Mouse (Mus musculus): ENCODE data around the gene Tmod1.
A peak's percentile ranks its signal among the peaks of the same experiment; 100 is the strongest.

The Tmod1 gene

GRCm38 (mm10) chr4:46089524-46090125 lies 50.9 kb downstream of the Tmod1 start:
- DNase-seq (ENCODE audit: low spot score): no peak

- DNase-seq (ENCODE audit: low spot score): no peak
Measured at GRCm38 (mm10) chr4:46092429-46093076, 53.8 kb downstream of the Tmod1 start.

- DNase-seq (ENCODE audit: low spot score): no peak
Measured at GRCm38 (mm10) chr4:46094916-46095825, 56.4 kb downstream of the Tmod1 start.

- DNase-seq (ENCODE audit: low spot score): no peak
Measured at GRCm38 (mm10) chr4:46095826-46096159, 57.1 kb downstream of the Tmod1 start.

GRCm38 (mm10) chr4:46096546-46096945 lies 57.8 kb downstream of the Tmod1 start:
- no peak for DNase-seq (ENCODE audit: low spot score)

- no peak for DNase-seq (ENCODE audit: low spot score)
Measured at GRCm38 (mm10) chr4:46097591-46097990, 58.9 kb downstream of the Tmod1 start.

- no peak for DNase-seq (ENCODE audit: low spot score)
Measured at GRCm38 (mm10) chr4:46099132-46099531, 60.4 kb downstream of the Tmod1 start.

GRCm38 (mm10) chr4:46100539-46100938 lies 61.8 kb downstream of the Tmod1 start:
- no peak for DNase-seq (ENCODE audit: low spot score)

GRCm38 (mm10) chr4:46101211-46101711 lies 62.5 kb downstream of the Tmod1 start:
- no peak for DNase-seq (ENCODE audit: low spot score)

GRCm38 (mm10) chr4:46102078-46102769 lies 63.5 kb downstream of the Tmod1 start:
- DNase-seq (ENCODE audit: low spot score): no peak

- no peak for DNase-seq (ENCODE audit: low spot score)
Measured at GRCm38 (mm10) chr4:46110084-46110483, 71.3 kb downstream of the Tmod1 start.

- no peak for DNase-seq (ENCODE audit: low spot score)
Measured at GRCm38 (mm10) chr4:46111361-46111760, 72.6 kb downstream of the Tmod1 start.

- no peak for DNase-seq (ENCODE audit: low spot score)
Measured at GRCm38 (mm10) chr4:46115308-46115707, 76.6 kb downstream of the Tmod1 start.

- DNase-seq (ENCODE audit: low spot score): no peak
Measured at GRCm38 (mm10) chr4:46116544-46117175, 77.9 kb downstream of the Tmod1 start.

GRCm38 (mm10) chr4:46117536-46117935 lies 78.8 kb downstream of the Tmod1 start:
- DNase-seq (ENCODE audit: low spot score): no peak

- no peak for DNase-seq (ENCODE audit: low spot score)
Measured at GRCm38 (mm10) chr4:46119514-46120094, 80.9 kb downstream of the Tmod1 start.

- no peak for DNase-seq (ENCODE audit: low spot score)
Measured at GRCm38 (mm10) chr4:46120767-46121166, 82.0 kb downstream of the Tmod1 start.

GRCm38 (mm10) chr4:46123358-46123757 lies 84.6 kb downstream of the Tmod1 start:
- no peak for DNase-seq (ENCODE audit: low spot score)

GRCm38 (mm10) chr4:46126541-46126940 lies 87.8 kb downstream of the Tmod1 start:
- DNase-seq (ENCODE audit: low spot score): peak; percentile 68

GRCm38 (mm10) chr4:46129311-46130004 lies 90.7 kb downstream of the Tmod1 start:
- DNase-seq (ENCODE audit: low spot score): no peak

- peak; percentile 59 for DNase-seq (ENCODE audit: low spot score)
Measured at GRCm38 (mm10) chr4:46130221-46130620, 91.5 kb downstream of the Tmod1 start.
